Mouse (Mus musculus): ENCODE measurements around the gene Cntn2.
A peak's percentile ranks its signal among the peaks of the same experiment; 100 is the strongest.
"Not testable (repeated sequence)": the region's sequence is repeated elsewhere in the genome, so short reads cannot be mapped to it uniquely, and the experiment has no call there.

The Cntn2 gene

GRCm38 (mm10) chr1:132515339-132515738, 27.7 kb downstream of the Cntn2 start:
- DNase-seq (ENCODE audit: extremely low spot score, low read depth, low spot score): no peak

GRCm38 (mm10) chr1:132512106-132512505, 30.9 kb downstream of the Cntn2 start:
- no peak for DNase-seq (ENCODE audit: extremely low spot score, low read depth, low spot score)

GRCm38 (mm10) chr1:132511521-132511920, 31.5 kb downstream of the Cntn2 start:
- no peak for DNase-seq (ENCODE audit: extremely low spot score, low read depth, low spot score)

- DNase-seq (ENCODE audit: extremely low spot score, low read depth, low spot score): no peak
These were observed 33.3 kb downstream of the Cntn2 start for GRCm38 (mm10) chr1:132509771-132510170.

GRCm38 (mm10) chr1:132506656-132507055, 36.4 kb downstream of the Cntn2 start:
- no peak for DNase-seq (ENCODE audit: extremely low spot score, low read depth, low spot score)

- no peak for DNase-seq (ENCODE audit: extremely low spot score, low read depth, low spot score)
These were observed 37.0 kb downstream of the Cntn2 start, which contains the start of gene Tmem81 for GRCm38 (mm10) chr1:132506058-132506457. Tmem81 (plus strand) TSS chr1:132506230.

- DNase-seq (ENCODE audit: extremely low spot score, low read depth, low spot score): no peak
These were observed 37.9 kb downstream of the Cntn2 start for GRCm38 (mm10) chr1:132505155-132505554.

GRCm38 (mm10) chr1:132500535-132500934, 42.5 kb downstream of the Cntn2 start:
- DNase-seq (ENCODE audit: extremely low spot score, low read depth, low spot score): no peak

- DNase-seq (ENCODE audit: extremely low spot score, low read depth, low spot score): no peak
These were observed 59.3 kb downstream of the Cntn2 start for GRCm38 (mm10) chr1:132483759-132484158.

GRCm38 (mm10) chr1:132483234-132483633, 59.8 kb downstream of the Cntn2 start:
- DNase-seq (ENCODE audit: extremely low spot score, low read depth, low spot score): no peak

GRCm38 (mm10) chr1:132481619-132482018, 61.4 kb downstream of the Cntn2 start:
- DNase-seq (ENCODE audit: extremely low spot score, low read depth, low spot score): no peak

- no peak for DNase-seq (ENCODE audit: extremely low spot score, low read depth, low spot score)
These were observed 63.6 kb downstream of the Cntn2 start for GRCm38 (mm10) chr1:132479438-132479837.

GRCm38 (mm10) chr1:132476928-132477691, 65.9 kb downstream of the Cntn2 start, which contains the start of gene Rbbp5:
Rbbp5 (plus strand) TSS chr1:132477365.
- DNase-seq (ENCODE audit: extremely low spot score, low read depth, low spot score): peak; percentile 99

- DNase-seq (ENCODE audit: extremely low spot score, low read depth, low spot score): no peak
These were observed 66.5 kb downstream of the Cntn2 start for GRCm38 (mm10) chr1:132476575-132476927.

- no peak for DNase-seq (ENCODE audit: extremely low spot score, low read depth, low spot score)
These were observed 68.6 kb downstream of the Cntn2 start for GRCm38 (mm10) chr1:132474496-132474895.

GRCm38 (mm10) chr1:132472537-132472936, 70.5 kb downstream of the Cntn2 start:
- DNase-seq (ENCODE audit: extremely low spot score, low read depth, low spot score): no peak

- no peak for DNase-seq (ENCODE audit: extremely low spot score, low read depth, low spot score)
These were observed 71.6 kb downstream of the Cntn2 start for GRCm38 (mm10) chr1:132471499-132471898.

- DNase-seq (ENCODE audit: extremely low spot score, low read depth, low spot score): no peak
These were observed 72.0 kb downstream of the Cntn2 start for GRCm38 (mm10) chr1:132471032-132471431.

GRCm38 (mm10) chr1:132470031-132470430, 73.0 kb downstream of the Cntn2 start:
- not testable (repeated sequence) for DNase-seq (ENCODE audit: extremely low spot score, low read depth, low spot score)

- no peak for DNase-seq (ENCODE audit: extremely low spot score, low read depth, low spot score)
These were observed 73.5 kb downstream of the Cntn2 start for GRCm38 (mm10) chr1:132469519-132469918.

GRCm38 (mm10) chr1:132468926-132469325, 74.1 kb downstream of the Cntn2 start:
- no peak for DNase-seq (ENCODE audit: extremely low spot score, low read depth, low spot score)

- no peak for DNase-seq (ENCODE audit: extremely low spot score, low read depth, low spot score)
These were observed 78.4 kb downstream of the Cntn2 start for GRCm38 (mm10) chr1:132464651-132465050.

All from hindlimb bud, embryonic 11.5 days (tissue).